Mouse (Mus musculus) lung, adult 2 months (tissue): ENCODE results near the gene Fam240a.

Source experiments
- CTCF ChIP-seq: fragments of 200-500 bp; IDR thresholded peaks from 2 replicates; pipeline ENCODE4 v1.5.1; 2011; ENCODE audit warnings: mild to moderate bottlenecking, low read length, control low read depth; ENCODE audit not compliant: insufficient read depth
- POLR2A ChIP-seq: fragments of 200-500 bp; IDR thresholded peaks from 2 replicates; pipeline ENCODE4 v1.6.1; 2011; ENCODE audit warnings: low read depth, mild to moderate bottlenecking, control low read depth, low read length, borderline replicate concordance; ENCODE audit errors: extremely low read depth

- no peak for TF ChIP-seq CTCF
- no peak for TF ChIP-seq POLR2A
These were observed 38.8 kb downstream of the Fam240a start for GRCm38 (mm10) chr9:110877888-110878287.
